Mouse (Mus musculus): ENCODE data around the gene Fam32a. TPM values are rescaled to one million over a fixed set of nuclear protein-coding genes. Genes with fewer than 3 reads are reported as not detected.

The Fam32a gene
- polyA plus RNA-seq, 1 experiment from 2014 or later = 90.2 TPM

DNA sequence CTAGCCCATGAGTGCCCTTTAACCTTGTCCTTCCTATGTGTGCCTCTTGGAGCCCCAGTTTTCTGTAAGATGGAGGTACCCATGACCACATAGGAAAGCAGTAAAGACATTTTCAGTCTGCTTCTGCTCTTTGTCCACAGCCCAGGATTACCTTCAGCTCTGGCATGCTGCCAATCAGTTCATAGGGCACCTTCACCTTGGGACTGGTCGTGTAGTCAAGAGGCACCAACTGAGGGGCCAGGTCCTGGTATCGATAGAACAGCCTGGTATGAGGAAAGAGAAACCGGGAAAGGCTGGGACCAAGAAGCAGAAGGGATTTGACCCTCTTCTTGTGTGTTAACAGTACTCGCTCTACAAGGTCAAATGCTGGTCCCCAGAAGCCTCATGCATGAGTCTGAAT, 9.3 kb upstream of the Fam32a start:
- no peak for TF ChIP-seq CTCF (IDR thresholded peaks at IDR 0.05)
- in situ Hi-C loops (cut with MboI; ENCODE audit: low pct_unique_long_range_greater_than_20kb) = loop anchor here (10.0 kb wide), 1 partner anchor 1835 kb away; the partner anchor contains the start of gene Comp
- CTCF ChIA-PET = interaction anchor here (1.4 kb wide), 1 partner anchor 30 kb away, joined by 5 read pairs; the partner anchor contains the start of gene Ap1m1
- peaks cover 23% of the 10 kb centered on the region for H3K27me3 ChIP-seq
- ATAC-seq (no peak), DNase-seq (ENCODE audit: low read depth, low spot score) (no peak)
- POLR2A ChIA-PET = no interaction called here

DNA sequence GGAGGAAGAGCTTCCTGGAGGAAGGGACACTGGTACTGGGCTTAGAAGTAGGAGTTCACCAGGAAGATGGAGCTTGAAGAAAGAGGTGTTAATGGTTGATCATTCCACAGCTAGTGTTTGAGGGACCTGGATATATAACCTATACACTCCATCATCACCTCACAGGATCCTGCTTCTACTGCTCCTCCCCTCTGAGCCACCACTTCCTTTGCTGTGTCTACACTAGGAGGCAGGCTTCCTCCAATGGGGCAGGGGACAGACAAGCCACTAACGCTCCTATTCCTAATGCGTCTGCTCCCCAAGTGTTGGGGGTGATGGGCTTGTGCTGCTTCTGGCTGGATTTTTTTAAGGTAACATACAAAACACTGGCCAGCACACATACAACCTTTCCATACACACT, 8.8 kb upstream of the Fam32a start:
- ChIA-PET CTCF (interaction anchor here (1.4 kb wide), 1 partner anchor 29 kb away, joined by 5 read pairs; the partner anchor contains the start of gene Ap1m1), POLR2A (interaction anchor here (0.7 kb wide), 1 partner anchor 74 kb away, joined by 3 read pairs; no protein-coding TSS in a partner anchor)
- ATAC-seq = no peak
- H3K27me3 ChIP-seq = peaks cover 25% of the 10 kb centered on the region
- in situ Hi-C loops (cut with MboI; ENCODE audit: low pct_unique_long_range_greater_than_20kb) = loop anchor here (10.0 kb wide), 1 partner anchor 1836 kb away; the partner anchor contains the start of gene Comp
- no peak for TF ChIP-seq CTCF (IDR thresholded peaks at IDR 0.05)
- no peak for DNase-seq (ENCODE audit: low read depth, low spot score)

DNA sequence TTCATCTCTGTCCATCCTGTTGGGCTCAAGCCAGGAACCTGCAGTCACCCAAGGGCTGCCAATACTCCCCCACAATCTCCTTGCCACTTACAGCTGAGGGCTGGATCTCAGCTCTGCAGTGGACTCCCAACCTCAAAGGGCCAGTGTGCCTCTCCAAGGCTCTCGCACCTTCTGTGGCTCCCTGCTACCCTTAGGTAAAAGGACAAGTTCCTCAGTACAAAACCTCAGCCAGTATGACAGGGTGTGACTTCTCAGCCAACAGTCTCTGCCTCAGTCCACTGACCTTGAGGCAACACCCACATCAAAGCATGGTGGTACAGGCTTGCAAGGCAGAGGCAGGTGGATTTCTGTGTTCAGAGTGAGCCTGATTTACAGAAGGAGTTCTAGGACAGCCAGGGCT, 7.7 kb upstream of the Fam32a start:
- in situ Hi-C loops (cut with MboI; ENCODE audit: low pct_unique_long_range_greater_than_20kb) = loop anchor here (10.0 kb wide), 1 partner anchor 1837 kb away; the partner anchor contains the start of gene Comp
- no peak for DNase-seq (ENCODE audit: low read depth, low spot score)
- peaks cover 26% of the 10 kb centered on the region for H3K27me3 ChIP-seq
- no peak for TF ChIP-seq CTCF (IDR thresholded peaks at IDR 0.05)
- POLR2A ChIA-PET = no interaction called here
- no peak for ATAC-seq
- CTCF ChIA-PET = no interaction called here

DNA sequence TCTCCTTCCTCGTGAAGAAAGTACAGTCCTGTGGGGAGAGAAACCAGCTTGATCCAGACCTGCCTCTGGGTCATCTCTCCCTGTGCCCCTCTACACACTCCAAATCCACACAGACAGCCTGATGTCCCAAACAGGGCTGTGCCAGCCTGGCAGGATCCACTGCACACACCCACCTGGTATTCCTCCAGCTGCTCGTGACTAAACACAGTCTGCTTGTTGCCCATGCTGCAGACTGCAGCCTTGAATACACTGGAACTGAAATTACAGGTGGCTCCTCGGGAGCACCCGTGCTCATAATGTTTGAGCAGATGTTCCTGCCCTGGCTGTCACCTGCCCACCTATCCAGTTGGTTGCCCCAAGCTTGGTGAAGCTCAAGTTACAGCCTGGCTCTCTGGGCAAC, 6.8 kb upstream of the Fam32a start, which contains the start of gene Cib3:
Gene Cib3 (minus strand): TSS at position 87 of the 400 bp plus-strand sequence.
- no peak for TF ChIP-seq CTCF (IDR thresholded peaks at IDR 0.05)
- ChIA-PET CTCF (no interaction called here), POLR2A (no interaction called here)

DNA sequence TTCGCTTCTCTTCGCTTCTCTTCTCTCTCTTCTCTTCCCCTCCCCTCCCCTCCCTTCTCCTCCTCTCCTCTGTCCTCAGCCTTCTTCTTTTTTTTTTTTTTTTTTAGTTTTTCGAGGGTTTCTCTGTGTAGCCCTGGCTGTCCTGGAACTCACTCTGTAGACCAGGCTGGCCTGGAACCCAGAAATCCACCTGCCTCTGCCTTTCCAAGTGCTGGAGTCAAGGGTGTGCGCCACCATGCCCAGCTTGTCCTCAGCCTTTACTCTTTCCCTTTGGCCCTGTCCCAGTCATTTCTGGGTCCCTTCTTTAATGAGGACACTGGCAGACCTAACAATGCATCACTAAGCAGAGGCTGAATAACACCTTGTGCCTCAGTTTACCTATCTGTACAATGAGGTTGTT, 6.0 kb upstream of the Fam32a start, which contains the start of gene Gm11034:
Gene Gm11034 (minus strand): TSS at position 101 of the 400 bp plus-strand sequence.
- POLR2A ChIA-PET = no interaction called here

More for the DNA sequence above, 6.8 kb upstream of the Fam32a start, which contains the start of gene Cib3:
- DNase-seq (ENCODE audit: low read depth, low spot score) (no peak), ATAC-seq (no peak)
- in situ Hi-C loops (cut with MboI; ENCODE audit: low pct_unique_long_range_greater_than_20kb) = loop anchor here (10.0 kb wide), 1 partner anchor 1838 kb away; the partner anchor contains the start of gene Comp
- peaks cover 26% of the 10 kb centered on the region for H3K27me3 ChIP-seq

DNA sequence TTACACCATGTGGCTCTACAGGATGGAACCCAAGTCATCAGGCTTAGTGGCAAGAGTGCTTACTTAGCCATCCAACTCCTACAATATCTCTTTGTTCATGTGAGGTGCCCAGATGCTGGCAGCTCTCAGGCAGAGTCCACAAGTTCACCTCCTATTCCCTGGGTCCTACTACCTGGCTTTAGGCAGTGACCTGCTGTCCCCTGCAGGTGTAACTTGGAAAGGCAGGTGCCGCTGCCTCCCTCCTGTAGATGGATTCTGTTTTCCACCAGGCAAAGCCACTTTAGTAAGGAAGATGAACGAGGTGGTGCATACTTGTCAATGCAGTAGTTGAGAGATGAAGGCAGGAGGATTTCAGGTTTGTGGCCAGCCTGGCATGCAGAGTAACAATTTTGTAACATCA, 4.5 kb upstream of the Fam32a start:
- DNase-seq (ENCODE audit: low read depth, low spot score) (no peak), ATAC-seq (no peak)
- H3K27me3 ChIP-seq = peaks cover 26% of the 10 kb centered on the region
- ChIA-PET POLR2A (no interaction called here), CTCF (interaction anchor here (1.3 kb wide), 1 partner anchor 10 kb away, joined by 5 read pairs; no protein-coding TSS in a partner anchor)
- TF ChIP-seq CTCF (IDR thresholded peaks at IDR 0.05) = peak; percentile 59
- in situ Hi-C loops (cut with MboI; ENCODE audit: low pct_unique_long_range_greater_than_20kb) = loop anchor here (10.0 kb wide), 1 partner anchor 1840 kb away; the partner anchor contains the start of gene Comp

More for the DNA sequence above, 6.0 kb upstream of the Fam32a start, which contains the start of gene Gm11034:
- no peak for DNase-seq (ENCODE audit: low read depth, low spot score)
- in situ Hi-C loops (cut with MboI; ENCODE audit: low pct_unique_long_range_greater_than_20kb) = loop anchor here (10.0 kb wide), 1 partner anchor 1839 kb away; the partner anchor contains the start of gene Comp
- peaks cover 26% of the 10 kb centered on the region for H3K27me3 ChIP-seq
- CTCF ChIA-PET = no interaction called here
- no peak for TF ChIP-seq CTCF (IDR thresholded peaks at IDR 0.05)
- no peak for ATAC-seq

DNA sequence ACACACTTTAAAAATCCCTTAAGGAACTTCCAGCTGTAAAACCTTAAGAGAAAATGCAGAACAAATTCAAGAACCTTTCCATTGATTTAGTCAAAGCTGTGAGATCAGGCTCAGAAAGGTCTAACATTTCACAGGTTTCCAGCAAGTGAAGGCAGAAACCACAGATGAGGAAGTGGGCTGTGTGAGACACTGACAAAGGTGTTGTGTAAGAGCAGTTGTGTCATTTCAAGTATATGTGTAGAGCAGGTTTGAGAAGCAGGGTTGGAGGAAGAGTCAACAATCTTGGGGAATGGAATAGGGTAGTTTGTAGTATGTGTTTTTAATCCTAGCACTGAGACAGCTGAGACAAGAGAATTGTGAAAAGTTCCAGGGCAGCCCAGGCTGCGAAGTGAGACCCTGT, 3.7 kb upstream of the Fam32a start:
- ATAC-seq = no peak
- H3K27me3 ChIP-seq = peaks cover 26% of the 10 kb centered on the region
- no peak for DNase-seq (ENCODE audit: low read depth, low spot score)
- in situ Hi-C loops (cut with MboI; ENCODE audit: low pct_unique_long_range_greater_than_20kb) = loop anchor here (10.0 kb wide), 1 partner anchor 1841 kb away; the partner anchor contains the start of gene Comp
- POLR2A ChIA-PET = no interaction called here
- CTCF ChIA-PET = interaction anchor here (1.4 kb wide), 1 partner anchor 8 kb away, joined by 4 read pairs; no protein-coding TSS in a partner anchor
- TF ChIP-seq CTCF (IDR thresholded peaks at IDR 0.05) = no peak

DNA sequence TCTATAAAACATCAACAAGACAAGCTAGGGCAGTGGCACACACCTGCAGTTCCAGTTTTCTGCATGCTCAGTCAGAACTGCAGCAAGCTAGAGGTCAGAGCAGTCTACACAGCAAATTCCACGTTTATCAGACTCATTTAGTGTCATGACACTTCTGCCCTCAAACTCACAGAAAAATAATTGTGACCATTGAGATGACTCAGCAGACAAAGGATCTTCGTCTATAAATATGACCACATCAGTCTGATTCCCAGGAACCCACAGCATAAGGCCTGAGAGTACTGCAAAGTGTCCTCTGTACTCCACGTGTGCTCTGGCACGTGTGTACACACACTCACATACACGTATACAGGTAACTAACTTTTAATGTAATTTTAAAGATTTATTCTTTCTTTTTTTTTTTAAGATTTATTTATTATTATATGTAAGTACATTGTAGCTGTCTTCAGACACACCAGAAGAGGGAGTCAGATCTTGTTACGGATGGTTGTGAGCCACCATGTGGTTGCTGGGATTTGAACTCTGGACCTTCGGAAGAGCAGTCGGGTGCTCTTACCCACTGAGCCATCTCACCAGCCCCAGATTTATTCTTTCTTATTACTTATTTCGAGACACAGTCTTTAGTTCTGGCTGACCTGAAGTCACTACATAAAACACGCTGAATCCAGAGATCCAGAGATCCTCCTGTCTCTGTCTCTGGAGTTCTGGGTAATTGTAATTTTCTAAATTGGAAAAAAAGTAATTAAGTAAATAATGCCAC, 569 bp upstream of the Fam32a start:
- ATAC-seq = no peak
- in situ Hi-C loops (cut with MboI; ENCODE audit: low pct_unique_long_range_greater_than_20kb) = loop anchor here (10.0 kb wide), 1 partner anchor 1844 kb away; the partner anchor contains the start of gene Comp
- CTCF ChIA-PET = interaction anchor here (1.6 kb wide), 1 partner anchor 21 kb away, joined by 9 read pairs; the partner anchor contains the start of gene Ap1m1
- no peak for TF ChIP-seq CTCF (IDR thresholded peaks at IDR 0.05)
- POLR2A ChIA-PET = no interaction called here
- DNase-seq (ENCODE audit: low read depth, low spot score) = no peak
- peaks cover 13% of the 10 kb centered on the region for H3K27me3 ChIP-seq

DNA sequence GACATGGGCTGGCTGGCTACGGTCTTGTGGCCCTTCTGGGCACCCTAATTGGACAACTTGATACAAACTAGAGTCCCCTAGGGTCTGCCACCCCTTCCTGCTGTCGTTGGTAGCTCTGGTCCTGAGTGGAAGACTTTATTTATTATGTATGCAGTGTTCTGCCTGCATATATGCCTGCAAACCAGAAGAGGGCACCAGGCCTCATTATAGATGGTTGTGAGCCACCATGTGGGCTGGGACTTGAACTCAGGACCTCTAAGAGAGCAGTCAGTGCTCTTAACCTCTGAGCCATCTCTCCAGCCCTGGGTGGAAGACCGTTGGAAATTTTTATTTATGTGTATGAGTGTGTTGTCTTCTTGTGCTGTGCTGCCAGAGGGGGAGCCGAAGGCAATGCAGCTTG, 1.2 kb downstream of the Fam32a start:
- in situ Hi-C loops (cut with MboI; ENCODE audit: low pct_unique_long_range_greater_than_20kb) = no loop called here
- TF ChIP-seq CTCF (IDR thresholded peaks at IDR 0.05) = peak; percentile 54
- ChIA-PET CTCF (interaction anchor here (1.6 to 3.9 kb wide), 2 partner anchors 19 kb away, joined by 9 to 37 read pairs; partner anchors contain the start of gene Ap1m1), POLR2A (no interaction called here)
- ATAC-seq = no peak
- DNase-seq (ENCODE audit: low read depth, low spot score) = no peak
- peaks cover under 1% of the 10 kb centered on the region for H3K27me3 ChIP-seq

DNA sequence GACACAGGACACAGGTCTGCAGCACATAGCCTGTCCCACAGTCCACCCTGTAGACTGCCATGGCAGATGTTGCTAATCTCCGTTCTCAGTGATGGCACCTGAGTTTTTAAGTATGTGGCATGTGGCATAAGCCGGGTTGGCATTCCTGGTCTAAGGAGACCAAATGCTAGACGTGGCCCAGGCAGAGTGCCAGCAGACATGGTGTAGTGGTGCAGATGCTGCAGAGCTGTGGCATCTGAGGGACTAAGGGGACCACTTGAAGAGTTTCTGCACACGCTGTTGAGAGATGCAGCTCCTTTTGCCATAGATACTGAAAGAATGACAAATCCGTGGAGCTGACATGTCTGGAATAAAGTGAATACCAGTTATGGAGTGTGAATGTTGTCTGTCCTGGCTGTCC, 3.1 kb downstream of the Fam32a start:
- ATAC-seq (no peak), DNase-seq (ENCODE audit: low read depth, low spot score) (no peak)
- CTCF ChIA-PET = interaction anchor here (3.9 kb wide), 1 partner anchor 17 kb away, joined by 37 read pairs; the partner anchor contains the start of gene Ap1m1
- no peak for TF ChIP-seq CTCF (IDR thresholded peaks at IDR 0.05)
- POLR2A ChIA-PET = no interaction called here
- no peaks in the 10 kb centered on the region for H3K27me3 ChIP-seq
- in situ Hi-C loops (cut with MboI; ENCODE audit: low pct_unique_long_range_greater_than_20kb) = no loop called here
